Mouse (Mus musculus): ENCODE results near the gene Inppl1.

Inppl1 gene

GRCm38 (mm10) chr7:101837606-101838471 is at the start of gene Inppl1:
TSS of gene Inppl1 (minus strand) at chr7:101838229.
- peak; percentile 54 to 72 for DNase-seq (ENCODE audit: low spot score in 2 of 2)

- no peak for DNase-seq (ENCODE audit: low spot score in 2 of 2)
Measured at GRCm38 (mm10) chr7:101886274-101886673, 48.2 kb upstream of the Inppl1 start.

- no peak for DNase-seq (ENCODE audit: low spot score in 2 of 2)
Measured at GRCm38 (mm10) chr7:101884160-101884559, 46.1 kb upstream of the Inppl1 start.

GRCm38 (mm10) chr7:101882413-101883154 is 44.6 kb upstream of the Inppl1 start:
- DNase-seq (ENCODE audit: low spot score in 2 of 2), result no peak

- no peak for DNase-seq (ENCODE audit: low spot score in 2 of 2)
Measured at GRCm38 (mm10) chr7:101880855-101881254, 42.8 kb upstream of the Inppl1 start.

- DNase-seq (ENCODE audit: low spot score in 2 of 2), result no peak
Measured at GRCm38 (mm10) chr7:101875978-101876377, 37.9 kb upstream of the Inppl1 start.

GRCm38 (mm10) chr7:101871296-101871695 is 33.3 kb upstream of the Inppl1 start:
- no peak for DNase-seq (ENCODE audit: low spot score in 2 of 2)

- DNase-seq (ENCODE audit: low spot score in 2 of 2), result no peak
Measured at GRCm38 (mm10) chr7:101870629-101871028, 32.6 kb upstream of the Inppl1 start, which contains the start of gene Folr1. TSS of gene Folr1 (minus strand) at chr7:101870788.

- no peak for DNase-seq (ENCODE audit: low spot score in 2 of 2)
Measured at GRCm38 (mm10) chr7:101869163-101869500, 31.1 kb upstream of the Inppl1 start.

GRCm38 (mm10) chr7:101868241-101869162 is 30.5 kb upstream of the Inppl1 start:
- no peak for DNase-seq (ENCODE audit: low spot score in 2 of 2)

- no peak for DNase-seq (ENCODE audit: low spot score in 2 of 2)
Measured at GRCm38 (mm10) chr7:101867482-101867881, 29.5 kb upstream of the Inppl1 start.

- no peak for DNase-seq (ENCODE audit: low spot score in 2 of 2)
Measured at GRCm38 (mm10) chr7:101866491-101867265, 28.6 kb upstream of the Inppl1 start.

- DNase-seq (ENCODE audit: low spot score in 2 of 2), result no peak
Measured at GRCm38 (mm10) chr7:101863415-101863814, 25.4 kb upstream of the Inppl1 start, which contains the start of gene Anapc15. TSS of gene Anapc15 (plus strand) at chr7:101863715.

- no peak for DNase-seq (ENCODE audit: low spot score in 2 of 2)
Measured at GRCm38 (mm10) chr7:101862291-101862690, 24.3 kb upstream of the Inppl1 start.

GRCm38 (mm10) chr7:101860978-101861377 is 22.9 kb upstream of the Inppl1 start:
- DNase-seq (ENCODE audit: low spot score in 2 of 2), result no peak

- DNase-seq (ENCODE audit: low spot score in 2 of 2), result no peak
Measured at GRCm38 (mm10) chr7:101858362-101858761, 20.3 kb upstream of the Inppl1 start.

- no peak for DNase-seq (ENCODE audit: low spot score in 2 of 2)
Measured at GRCm38 (mm10) chr7:101857094-101857493, 19.1 kb upstream of the Inppl1 start, which contains the start of gene Folr2. TSS of gene Folr2 (minus strand) at chr7:101857194.

GRCm38 (mm10) chr7:101853816-101854215 is 15.8 kb upstream of the Inppl1 start:
- DNase-seq (ENCODE audit: low spot score in 2 of 2), result no peak

GRCm38 (mm10) chr7:101852846-101853245 is 14.8 kb upstream of the Inppl1 start:
- no peak for DNase-seq (ENCODE audit: low spot score in 2 of 2)

- DNase-seq (ENCODE audit: low spot score in 2 of 2), result no peak
Measured at GRCm38 (mm10) chr7:101851689-101852088, 13.7 kb upstream of the Inppl1 start.

- no peak for DNase-seq (ENCODE audit: low spot score in 2 of 2)
Measured at GRCm38 (mm10) chr7:101847934-101848333, 9.9 kb upstream of the Inppl1 start.
